Mouse (Mus musculus) fat pad, adult 2 months (tissue): ENCODE data around the gene Ifi211.
"Not testable (repeated sequence)": the region's sequence is repeated elsewhere in the genome, so short reads cannot be mapped to it uniquely, and the experiment has no call there.

Source experiments
- DNase-seq: peaks from one replicate; pipeline ENCODE4 v3.0.0-alpha.2; 2011; ENCODE audit warnings: low read depth, low spot score; ENCODE audit errors: extremely low read depth

The Ifi211 gene

DNA sequence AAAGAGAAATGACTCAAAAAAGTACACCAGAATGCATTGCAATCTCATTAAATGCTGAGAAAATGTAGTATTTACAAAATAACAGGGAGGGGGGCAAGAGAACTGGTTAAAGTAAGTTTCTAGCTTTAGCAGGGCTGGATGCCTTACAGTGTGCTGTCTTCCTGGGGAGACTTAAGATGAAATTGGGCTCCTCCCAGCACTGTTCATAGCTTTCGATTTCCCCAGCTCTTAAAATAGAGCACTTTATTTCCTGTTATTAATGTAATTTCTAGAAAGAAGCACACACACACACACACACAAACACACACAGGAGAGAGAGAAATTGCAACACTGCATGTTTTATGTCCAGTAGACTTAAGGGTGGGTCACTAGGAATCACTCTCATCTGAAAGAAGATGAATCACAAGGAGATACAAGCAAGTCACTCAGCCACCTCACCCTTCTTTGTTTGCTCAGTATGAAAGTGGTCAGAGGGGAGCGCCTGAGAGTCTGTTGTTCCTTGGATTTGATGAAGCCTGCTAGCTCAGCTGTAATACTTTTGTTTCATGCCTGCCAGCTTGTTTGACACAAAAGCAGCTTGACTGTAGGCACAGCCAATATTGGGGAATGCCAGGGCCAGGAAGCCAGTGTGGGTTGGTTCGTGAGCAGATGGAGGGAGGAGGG, 32.7 kb downstream of the Ifi211 start:
- not testable (repeated sequence) for DNase-seq

GRCm38 (mm10) chr1:173879225-173879987, 33.4 kb downstream of the Ifi211 start:
- DNase-seq = not testable (repeated sequence)

DNA sequence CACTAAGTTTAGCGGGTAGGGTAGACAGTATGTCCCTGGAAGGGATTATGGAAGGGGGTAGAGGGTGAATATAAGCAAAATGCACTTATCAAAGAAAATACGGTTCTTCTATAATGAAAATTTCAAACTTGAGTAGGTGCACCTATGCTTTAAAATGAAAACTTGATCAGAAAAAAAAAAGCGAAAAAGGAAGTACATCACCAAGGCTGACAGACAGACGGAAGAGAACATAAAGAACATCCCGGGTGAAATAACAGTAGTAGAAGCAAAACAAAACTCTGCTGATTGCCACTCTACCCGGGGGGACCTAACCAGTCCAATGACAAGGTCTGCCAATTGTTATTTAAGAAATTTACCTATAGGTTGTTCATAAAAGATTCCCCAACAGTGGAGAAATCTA, 34.6 kb downstream of the Ifi211 start:
- not testable (repeated sequence) for DNase-seq

GRCm38 (mm10) chr1:173877125-173877524, 35.7 kb downstream of the Ifi211 start:
- not testable (repeated sequence) for DNase-seq

DNA sequence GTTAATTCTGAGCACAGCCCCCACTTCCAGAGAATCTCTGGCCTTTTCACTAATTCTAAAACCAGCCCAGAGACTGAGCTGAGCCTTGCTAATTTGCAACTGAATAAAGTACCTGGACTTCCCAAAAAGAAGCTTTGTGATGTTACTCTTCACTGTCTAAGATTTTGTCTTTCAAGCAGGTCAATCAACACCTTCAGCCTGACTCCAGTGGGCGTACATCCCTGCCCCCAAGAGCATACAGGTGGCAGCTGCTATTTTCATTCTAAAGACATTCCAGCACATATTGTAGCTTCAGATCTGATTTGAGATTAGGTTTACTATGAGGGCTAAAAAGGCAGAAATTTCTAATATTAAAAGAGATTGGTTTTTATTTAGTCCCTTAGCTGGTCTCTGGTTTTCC, 44.3 kb downstream of the Ifi211 start:
- DNase-seq = not testable (repeated sequence)

DNA sequence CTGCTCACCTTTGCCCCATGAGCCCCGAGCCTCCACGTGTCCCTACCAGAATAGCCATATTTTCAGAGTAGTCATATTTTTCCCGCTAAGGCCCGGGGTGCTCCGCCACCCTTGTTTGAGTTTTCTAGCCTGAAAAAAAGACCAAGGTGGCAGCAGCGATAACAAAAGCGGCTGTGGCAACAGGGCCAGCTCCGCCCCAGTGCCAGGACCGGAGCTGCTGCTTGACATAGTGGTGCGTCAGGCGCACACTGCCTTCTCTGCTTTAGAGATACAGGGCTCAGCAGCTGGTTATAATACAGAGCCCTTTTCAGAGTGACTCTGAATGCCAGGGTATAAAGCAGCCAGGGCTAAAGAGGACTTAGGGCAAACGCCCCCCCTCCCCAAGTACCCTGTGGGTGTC, 46.3 kb downstream of the Ifi211 start:
- no peak for DNase-seq

GRCm38 (mm10) chr1:173853711-173854110, 59.1 kb downstream of the Ifi211 start:
- DNase-seq = not testable (repeated sequence)

DNA sequence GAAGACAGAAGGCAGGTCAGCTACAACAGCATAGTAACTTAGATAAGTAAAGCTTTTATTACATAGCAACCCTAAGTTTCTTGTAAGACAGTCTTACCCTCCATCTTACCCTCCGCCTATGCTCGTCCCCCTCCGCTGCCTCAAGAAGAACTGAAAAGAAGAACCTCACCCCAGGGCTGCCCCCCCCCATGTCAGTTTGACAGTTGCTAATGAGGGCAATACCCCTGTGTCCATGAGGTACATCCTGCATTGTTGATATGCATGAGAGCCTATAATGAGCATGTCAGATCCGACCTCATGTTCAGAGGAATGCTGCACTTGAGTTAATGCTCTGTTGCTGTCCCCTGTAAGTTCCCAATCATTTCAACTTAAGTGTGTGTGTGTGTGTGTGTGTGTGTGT, 60.0 kb downstream of the Ifi211 start:
- not testable (repeated sequence) for DNase-seq
